Mouse (Mus musculus): ENCODE results near the gene Zbtb37. TPM values are rescaled to one million over a fixed set of nuclear protein-coding genes. Genes with fewer than 3 reads are reported as not detected.

The Zbtb37 gene
- polyA plus RNA-seq, 1 experiment from 2014 or later = 10.5 TPM

DNA sequence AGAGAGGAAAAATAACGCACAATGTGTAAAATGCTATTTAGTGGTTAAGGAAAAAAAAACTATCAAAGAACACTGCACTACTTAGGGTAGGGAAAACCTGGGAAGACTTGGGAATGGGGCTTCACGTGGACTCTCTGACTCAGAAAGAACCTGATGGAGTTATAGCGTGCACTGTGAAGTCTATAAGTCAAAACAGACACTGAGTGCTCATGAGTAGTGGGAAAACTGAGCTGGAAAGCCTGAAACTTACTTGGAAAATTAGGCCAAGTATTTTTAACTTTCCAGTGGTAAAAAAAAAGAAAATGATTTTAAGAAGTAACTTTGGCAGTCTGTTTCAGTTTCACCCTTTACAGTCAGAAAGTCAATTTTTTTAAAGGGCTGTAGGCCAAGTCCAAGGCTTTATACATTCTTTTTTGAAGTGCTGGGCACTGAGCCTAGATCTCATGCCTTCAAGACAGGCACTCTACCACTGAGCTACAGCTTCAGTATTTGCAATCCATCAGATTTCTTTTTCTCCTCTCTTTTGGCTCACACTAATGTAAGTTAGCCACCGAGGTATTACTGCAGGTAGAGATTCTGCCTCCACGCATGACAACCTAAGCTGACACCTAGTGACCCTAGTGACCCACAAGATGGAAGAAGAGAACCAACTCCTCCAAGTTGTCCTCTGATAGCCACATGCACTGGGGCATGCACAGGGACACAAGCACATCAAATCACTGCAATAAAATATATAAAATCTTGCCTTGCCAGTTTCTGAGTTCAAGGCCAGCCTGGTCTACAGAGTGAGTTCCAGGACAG, 9.0 kb downstream of the Zbtb37 start:
- DNase-seq (ENCODE audit: low spot score) (no peak), ATAC-seq (no peak)
- no peaks in the 10 kb centered on the region for H3K27me3 ChIP-seq (replicated peaks; ENCODE audit: control insufficient read depth, insufficient read depth, low read length)
- H3K36me3 ChIP-seq (ENCODE audit: control insufficient read depth, insufficient read depth, low read length) = peaks cover 34% of the 10 kb centered on the region
- no peaks in the 10 kb centered on the region for H3K9me3 ChIP-seq (replicated peaks; ENCODE audit: control insufficient read depth, low read length)
- H3K9ac ChIP-seq (ENCODE audit: low read length) = no peak overlapping the region
- no peak overlapping the region for H3K4me2 ChIP-seq (ENCODE audit: low read length)
- no peaks in the 10 kb centered on the region for H3K4me1 ChIP-seq (ENCODE audit: control insufficient read depth, insufficient read depth, low read length)
- no peak overlapping the region for H3K4me3 ChIP-seq (ENCODE audit: low read depth, low read length)
- 93% methylated on average over 5 of the region's 5 CpGs for WGBS
- no peak overlapping the region for H3K27ac ChIP-seq (ENCODE audit: low read depth, low read length)

DNA sequence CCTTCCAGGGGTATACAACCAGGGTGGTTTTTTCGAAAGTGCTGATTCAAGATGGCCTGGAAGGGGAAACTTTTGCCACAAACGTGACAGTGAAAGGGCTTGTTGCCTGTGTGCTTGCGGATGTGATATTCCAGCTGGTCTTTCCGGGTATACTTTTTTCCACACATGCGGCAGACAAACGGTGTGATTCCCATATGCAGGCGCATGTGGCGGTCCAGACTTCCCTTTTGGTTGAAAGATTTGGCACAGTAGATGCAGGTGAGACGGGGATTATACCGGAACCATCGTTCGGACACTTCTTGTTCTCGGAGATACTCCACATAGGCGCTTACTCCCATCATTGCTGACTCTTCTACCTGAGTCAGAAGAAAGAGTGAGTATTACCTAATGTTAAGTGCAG, 14.6 kb downstream of the Zbtb37 start:
- H3K4me2 ChIP-seq (ENCODE audit: low read length) = no peak overlapping the region
- no peak overlapping the region for H3K27ac ChIP-seq (ENCODE audit: low read depth, low read length)
- peaks cover 41% of the 10 kb centered on the region for H3K36me3 ChIP-seq (ENCODE audit: control insufficient read depth, insufficient read depth, low read length)
- DNase-seq (ENCODE audit: low spot score) = no peak
- H3K9me3 ChIP-seq (replicated peaks; ENCODE audit: control insufficient read depth, low read length) = no peaks in the 10 kb centered on the region
- no peak overlapping the region for H3K9ac ChIP-seq (ENCODE audit: low read length)
- H3K4me3 ChIP-seq (ENCODE audit: low read depth, low read length) = no peak overlapping the region
- WGBS = 94% methylated on average over 14 of the region's 14 CpGs
- ATAC-seq = no peak
- no peaks in the 10 kb centered on the region for H3K4me1 ChIP-seq (ENCODE audit: control insufficient read depth, insufficient read depth, low read length)
- no peaks in the 10 kb centered on the region for H3K27me3 ChIP-seq (replicated peaks; ENCODE audit: control insufficient read depth, insufficient read depth, low read length)

DNA sequence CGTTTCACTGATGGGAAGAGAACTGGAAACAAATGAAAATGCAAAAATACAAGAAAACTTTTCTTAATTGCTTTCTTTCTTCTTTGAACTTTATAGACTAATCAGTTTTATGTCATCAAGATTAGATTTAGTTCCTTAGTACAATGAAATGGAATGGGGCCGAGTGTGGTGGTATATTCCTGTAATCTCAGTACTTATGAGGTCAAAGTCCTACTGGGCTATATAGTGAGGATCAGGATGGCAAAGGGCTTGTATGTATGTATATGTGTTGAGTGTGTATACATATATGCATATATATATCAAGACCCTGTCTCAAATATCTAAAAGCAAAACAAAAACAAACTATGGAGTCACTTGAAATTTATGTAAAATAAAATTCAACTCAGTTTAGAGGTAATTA, 18.3 kb downstream of the Zbtb37 start:
- Histone ChIP-seq H3K4me3 (ENCODE audit: low read depth, low read length) (no peak overlapping the region), H3K27me3 (replicated peaks; ENCODE audit: control insufficient read depth, insufficient read depth, low read length) (no peaks in the 10 kb centered on the region), H3K9me3 (replicated peaks; ENCODE audit: control insufficient read depth, low read length) (no peaks in the 10 kb centered on the region), H3K36me3 (ENCODE audit: control insufficient read depth, insufficient read depth, low read length) (peaks cover 51% of the 10 kb centered on the region), H3K27ac (ENCODE audit: low read depth, low read length) (no peak overlapping the region), H3K4me1 (ENCODE audit: control insufficient read depth, insufficient read depth, low read length) (no peaks in the 10 kb centered on the region), H3K9ac (ENCODE audit: low read length) (no peak overlapping the region), H3K4me2 (ENCODE audit: low read length) (no peak overlapping the region)
- 87% methylated on average over 2 of the region's 2 CpGs for WGBS
- ATAC-seq (no peak), DNase-seq (ENCODE audit: low spot score) (no peak)

DNA sequence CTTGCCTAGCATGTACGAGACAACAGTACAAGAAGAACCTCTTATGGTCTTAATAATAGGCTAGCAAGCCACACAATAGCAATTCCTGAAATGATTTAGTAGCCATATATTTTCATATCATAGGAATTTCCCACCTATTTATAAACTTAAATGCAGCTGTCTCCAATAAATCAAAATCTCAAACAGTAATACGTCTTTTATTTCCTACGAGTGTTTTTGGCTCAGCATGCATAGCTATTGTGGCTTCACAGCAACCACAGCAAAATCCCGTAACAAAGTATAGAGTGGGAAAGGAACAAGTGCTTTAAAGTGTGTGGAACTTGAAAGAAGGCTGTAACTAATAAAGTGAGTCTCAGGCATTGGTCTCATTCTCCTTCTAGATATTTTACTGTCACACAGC, 24.2 kb downstream of the Zbtb37 start:
- Histone ChIP-seq H3K4me2 (ENCODE audit: low read length) (no peak overlapping the region), H3K27me3 (replicated peaks; ENCODE audit: control insufficient read depth, insufficient read depth, low read length) (no peaks in the 10 kb centered on the region), H3K9ac (ENCODE audit: low read length) (no peak overlapping the region), H3K4me1 (ENCODE audit: control insufficient read depth, insufficient read depth, low read length) (no peaks in the 10 kb centered on the region), H3K9me3 (replicated peaks; ENCODE audit: control insufficient read depth, low read length) (no peaks in the 10 kb centered on the region), H3K27ac (ENCODE audit: low read depth, low read length) (no peak overlapping the region), H3K36me3 (ENCODE audit: control insufficient read depth, insufficient read depth, low read length) (peaks cover 29% of the 10 kb centered on the region), H3K4me3 (ENCODE audit: low read depth, low read length) (no peak overlapping the region)
- ATAC-seq = no peak
- 93% methylated on average over 4 of the region's 4 CpGs for WGBS
- no peak for DNase-seq (ENCODE audit: low spot score)

DNA sequence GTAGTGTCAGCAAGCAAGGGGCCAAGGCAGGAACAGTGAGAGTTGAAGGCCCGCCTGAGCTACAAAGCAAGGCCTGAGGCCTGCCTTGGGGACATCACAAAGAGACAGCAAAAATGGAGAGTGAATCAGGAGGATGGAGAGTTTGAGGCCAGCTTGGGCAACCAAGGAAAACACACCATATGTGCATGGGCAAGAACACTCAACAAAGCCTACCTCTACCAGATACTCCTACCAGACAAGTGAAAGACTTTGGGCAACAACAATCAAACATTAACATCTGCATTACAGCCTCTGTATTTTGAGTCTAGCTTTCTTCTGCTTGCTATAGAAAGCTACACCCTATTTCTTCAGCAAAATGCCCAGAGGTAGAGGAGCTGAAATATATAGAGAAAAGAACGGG, 26.6 kb downstream of the Zbtb37 start:
- DNase-seq (ENCODE audit: low spot score) = no peak
- H3K4me2 ChIP-seq (ENCODE audit: low read length) = no peak overlapping the region
- H3K4me1 ChIP-seq (ENCODE audit: control insufficient read depth, insufficient read depth, low read length) = no peaks in the 10 kb centered on the region
- H3K36me3 ChIP-seq (ENCODE audit: control insufficient read depth, insufficient read depth, low read length) = peaks cover 24% of the 10 kb centered on the region
- WGBS = 94% methylated on average over 2 of the region's 2 CpGs
- no peak for ATAC-seq
- no peak overlapping the region for H3K4me3 ChIP-seq (ENCODE audit: low read depth, low read length)
- no peak overlapping the region for H3K9ac ChIP-seq (ENCODE audit: low read length)
- no peaks in the 10 kb centered on the region for H3K27me3 ChIP-seq (replicated peaks; ENCODE audit: control insufficient read depth, insufficient read depth, low read length)
- H3K27ac ChIP-seq (ENCODE audit: low read depth, low read length) = no peak overlapping the region
- no peaks in the 10 kb centered on the region for H3K9me3 ChIP-seq (replicated peaks; ENCODE audit: control insufficient read depth, low read length)

DNA sequence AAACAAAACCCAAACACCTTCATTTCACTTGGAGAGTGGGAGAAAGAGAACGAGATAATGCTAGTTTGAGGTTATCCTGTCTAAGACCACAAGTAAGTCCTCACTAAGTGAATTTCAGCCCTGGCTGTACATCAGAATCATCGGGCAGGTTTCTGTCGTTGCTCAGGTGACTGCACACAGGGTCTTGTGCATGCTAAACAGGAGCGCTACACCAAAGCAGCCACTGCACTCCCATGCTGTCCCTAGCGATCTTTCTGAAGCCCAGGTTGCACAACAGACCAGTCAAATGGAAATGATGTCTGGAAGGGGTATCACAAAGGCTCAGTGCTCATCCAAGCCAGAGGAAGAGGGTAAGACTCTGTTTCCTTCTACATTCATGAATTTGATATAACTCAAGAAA, 28.2 kb downstream of the Zbtb37 start:
- WGBS = 79% methylated on average over 5 of the region's 5 CpGs
- Histone ChIP-seq H3K9ac (ENCODE audit: low read length) (no peak overlapping the region), H3K36me3 (ENCODE audit: control insufficient read depth, insufficient read depth, low read length) (peaks cover 16% of the 10 kb centered on the region), H3K4me1 (ENCODE audit: control insufficient read depth, insufficient read depth, low read length) (no peaks in the 10 kb centered on the region), H3K4me3 (ENCODE audit: low read depth, low read length) (no peak overlapping the region), H3K4me2 (ENCODE audit: low read length) (no peak overlapping the region), H3K27me3 (replicated peaks; ENCODE audit: control insufficient read depth, insufficient read depth, low read length) (no peaks in the 10 kb centered on the region), H3K27ac (ENCODE audit: low read depth, low read length) (no peak overlapping the region), H3K9me3 (replicated peaks; ENCODE audit: control insufficient read depth, low read length) (no peaks in the 10 kb centered on the region)
- ATAC-seq (no peak), DNase-seq (ENCODE audit: low spot score) (no peak)

DNA sequence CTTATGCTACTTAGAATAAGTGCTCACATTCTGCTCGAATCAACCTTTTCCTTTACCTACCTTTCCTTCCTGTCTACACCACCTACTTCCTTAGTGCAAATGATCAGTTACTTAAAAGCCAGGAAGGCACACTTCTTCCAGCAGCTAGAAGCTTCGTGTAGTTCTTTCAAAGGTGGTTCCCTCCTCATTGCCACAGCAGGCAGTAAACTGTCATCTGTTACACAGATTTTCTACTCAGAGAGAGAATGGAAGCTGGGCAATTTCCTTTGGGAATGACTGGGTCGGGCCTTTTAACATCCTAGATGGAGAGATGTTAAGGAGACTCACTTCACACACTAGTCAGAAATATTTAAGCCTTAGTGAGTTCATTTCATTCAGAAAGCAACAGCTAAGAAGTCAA, 29.1 kb downstream of the Zbtb37 start:
- Histone ChIP-seq H3K27me3 (replicated peaks; ENCODE audit: control insufficient read depth, insufficient read depth, low read length) (no peaks in the 10 kb centered on the region), H3K4me2 (ENCODE audit: low read length) (no peak overlapping the region), H3K4me3 (ENCODE audit: low read depth, low read length) (no peak overlapping the region), H3K27ac (ENCODE audit: low read depth, low read length) (no peak overlapping the region), H3K36me3 (ENCODE audit: control insufficient read depth, insufficient read depth, low read length) (peaks cover 15% of the 10 kb centered on the region), H3K9ac (ENCODE audit: low read length) (no peak overlapping the region), H3K4me1 (ENCODE audit: control insufficient read depth, insufficient read depth, low read length) (no peaks in the 10 kb centered on the region), H3K9me3 (replicated peaks; ENCODE audit: control insufficient read depth, low read length) (no peaks in the 10 kb centered on the region)
- 84% methylated on average over 3 of the region's 3 CpGs for WGBS
- ATAC-seq (no peak), DNase-seq (ENCODE audit: low spot score) (no peak)

DNA sequence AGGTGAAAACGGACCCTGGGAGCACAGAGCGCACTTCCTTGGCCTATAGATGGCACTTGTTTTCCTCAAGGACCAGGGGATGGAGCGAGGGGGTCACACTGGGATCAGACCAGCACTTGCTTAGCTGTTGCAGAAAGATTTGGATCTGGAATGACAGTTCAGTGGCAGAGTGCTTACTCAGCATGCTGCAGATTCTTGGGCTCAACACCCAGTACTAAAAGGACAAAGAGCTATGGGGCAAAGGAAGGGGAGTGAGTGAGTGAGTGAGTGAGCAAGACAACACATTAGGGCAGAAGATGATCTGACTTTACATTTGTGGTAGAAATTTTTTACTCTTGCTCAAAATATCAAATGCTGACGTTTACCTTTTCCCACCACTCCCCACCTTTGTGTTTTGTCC, 29.7 kb downstream of the Zbtb37 start:
- H3K4me2 ChIP-seq (ENCODE audit: low read length) = no peak overlapping the region
- DNase-seq (ENCODE audit: low spot score) (no peak), ATAC-seq (no peak)
- no peak overlapping the region for H3K27ac ChIP-seq (ENCODE audit: low read depth, low read length)
- H3K27me3 ChIP-seq (replicated peaks; ENCODE audit: control insufficient read depth, insufficient read depth, low read length) = no peaks in the 10 kb centered on the region
- H3K4me3 ChIP-seq (ENCODE audit: low read depth, low read length) = no peak overlapping the region
- no peak overlapping the region for H3K9ac ChIP-seq (ENCODE audit: low read length)
- peaks cover 15% of the 10 kb centered on the region for H3K36me3 ChIP-seq (ENCODE audit: control insufficient read depth, insufficient read depth, low read length)
- 68% methylated on average over 4 of the region's 4 CpGs for WGBS
- H3K4me1 ChIP-seq (ENCODE audit: control insufficient read depth, insufficient read depth, low read length) = no peaks in the 10 kb centered on the region
- no peaks in the 10 kb centered on the region for H3K9me3 ChIP-seq (replicated peaks; ENCODE audit: control insufficient read depth, low read length)

DNA sequence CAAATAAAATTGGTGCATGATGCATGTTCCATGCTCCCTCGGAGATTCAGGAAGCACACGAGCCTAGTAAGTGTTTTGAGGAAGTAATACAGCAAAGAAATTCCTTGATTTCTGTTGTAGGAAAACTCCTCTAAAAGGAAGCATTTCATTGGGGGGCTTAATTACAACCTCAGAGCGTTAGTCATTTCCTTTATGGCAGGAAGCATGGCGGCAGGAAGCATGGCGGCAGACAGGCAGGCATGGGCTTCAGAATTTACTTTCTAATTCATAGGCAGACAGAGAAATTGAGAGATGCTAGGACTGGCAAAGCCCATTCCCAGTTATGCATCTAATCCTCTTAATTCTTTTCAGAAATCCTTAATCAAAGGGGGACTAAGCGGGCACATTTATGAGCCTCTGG, 40.8 kb downstream of the Zbtb37 start:
- no peak overlapping the region for H3K9ac ChIP-seq (ENCODE audit: low read length)
- no peaks in the 10 kb centered on the region for H3K27me3 ChIP-seq (replicated peaks; ENCODE audit: control insufficient read depth, insufficient read depth, low read length)
- 86% methylated on average over 6 of the region's 6 CpGs for WGBS
- DNase-seq (ENCODE audit: low spot score) (no peak), ATAC-seq (no peak)
- no peaks in the 10 kb centered on the region for H3K36me3 ChIP-seq (ENCODE audit: control insufficient read depth, insufficient read depth, low read length)
- H3K27ac ChIP-seq (ENCODE audit: low read depth, low read length) = no peak overlapping the region
- no peaks in the 10 kb centered on the region for H3K4me1 ChIP-seq (ENCODE audit: control insufficient read depth, insufficient read depth, low read length)
- H3K4me3 ChIP-seq (ENCODE audit: low read depth, low read length) = no peak overlapping the region
- no peak overlapping the region for H3K4me2 ChIP-seq (ENCODE audit: low read length)
- no peaks in the 10 kb centered on the region for H3K9me3 ChIP-seq (replicated peaks; ENCODE audit: control insufficient read depth, low read length)

Data from forebrain, embryonic 14.5 days (tissue).